ENCODE assay signal across 10 mouse cellular contexts in the genomic region with DNA sequence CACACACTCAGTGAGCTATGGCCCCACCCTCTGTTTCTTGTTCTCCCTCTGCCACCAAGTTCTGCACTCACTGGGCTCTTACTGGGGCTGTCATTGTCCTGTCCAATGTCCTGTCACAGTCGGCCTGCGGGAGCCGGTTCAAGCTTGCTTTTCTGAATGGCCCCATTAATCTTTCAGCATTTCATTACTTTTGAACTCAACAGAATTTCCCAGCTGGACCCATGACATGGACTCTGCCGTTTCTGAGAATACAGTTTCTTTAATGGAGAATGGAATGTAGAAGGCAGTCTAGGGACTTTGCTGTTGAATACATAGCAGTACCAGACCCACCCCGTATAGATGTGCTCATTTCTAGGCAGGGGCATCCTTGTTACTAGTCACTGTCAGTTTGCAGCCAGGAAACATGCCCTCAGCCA. TPM values are rescaled to one million over a fixed set of nuclear protein-coding genes. Genes with fewer than 3 reads are reported as not detected.
DNase-seq lines count a peak whose midpoint lies in the region; ATAC-seq lines count a peak whose summit lies in the region.
"Had no signal": no experiment of that assay in that cellular context is flagged by ENCODE, and none has a peak within 500 bp of the region (broad histone marks: within the 10 kb centered on the region; RNA-seq: fewer than 3 reads in every experiment).

No protein-coding gene starts in this region.

- H3K4me3 ChIP-seq in kidney, embryonic 16.5 days (ENCODE audit: low read length), result no peak overlapping the region
- H3K4me3 ChIP-seq in neural tube, embryonic 14.5 days (ENCODE audit: low read depth, low read length), result no peak overlapping the region
- no peak overlapping the region for H3K4me3 ChIP-seq in liver, embryonic 11.5 days (ENCODE audit: low read depth, low read length)
- H3K4me3 ChIP-seq: erythroblast, embryonic 14.5 days; heart, embryonic 12.5 days had no signal

- ATAC-seq in kidney, embryonic 16.5 days (ENCODE audit: low FRiP score, low TSS enrichment), result peak; percentile 79
- ATAC-seq in neural tube, embryonic 14.5 days (ENCODE audit: low read depth), result peak; percentile 50; the same call in 1 of the 2 replicates
- no peak for ATAC-seq in liver, embryonic 11.5 days (replicated peaks; ENCODE audit: low FRiP score)

- WGBS in kidney, embryonic 16.5 days, result 17% methylated on average over 5 of the region's 5 CpGs
- 7% methylated on average over 5 of the region's 5 CpGs for WGBS in neural tube, embryonic 14.5 days
- WGBS in liver, embryonic 11.5 days, result 77% methylated on average over 5 of the region's 5 CpGs

- H3K9me3 ChIP-seq in kidney, embryonic 16.5 days (ENCODE audit: low read length), result no peaks in the 10 kb centered on the region
- no peaks in the 10 kb centered on the region for H3K9me3 ChIP-seq in neural tube, embryonic 14.5 days (ENCODE audit: control insufficient read depth, low read length)
- no peaks in the 10 kb centered on the region for H3K9me3 ChIP-seq in liver, embryonic 11.5 days (ENCODE audit: control insufficient read depth, low read length)
- H3K9me3 ChIP-seq: heart, embryonic 12.5 days had no signal

- H3K4me2 ChIP-seq in kidney, embryonic 16.5 days (replicated peaks; ENCODE audit: low read depth, low read length), result no peak overlapping the region
- no peak overlapping the region for H3K4me2 ChIP-seq in neural tube, embryonic 14.5 days (ENCODE audit: low read depth, low read length)
- no peak overlapping the region for H3K4me2 ChIP-seq in liver, embryonic 11.5 days
- H3K4me2 ChIP-seq: heart, embryonic 12.5 days had no signal

- no peaks in the 10 kb centered on the region for H3K36me3 ChIP-seq in kidney, embryonic 16.5 days (ENCODE audit: insufficient read depth, low read length)
- H3K36me3 ChIP-seq in neural tube, embryonic 14.5 days (ENCODE audit: control insufficient read depth, insufficient read depth, low read length), result no peaks in the 10 kb centered on the region
- H3K36me3 ChIP-seq in liver, embryonic 11.5 days (ENCODE audit: control insufficient read depth, insufficient read depth, low read length), result no peaks in the 10 kb centered on the region
- H3K36me3 ChIP-seq: heart, embryonic 12.5 days had no signal

- peak; percentile 5 for DNase-seq in cerebellum, adult 9-10 months
- no peak for DNase-seq in cerebellum, adult 11 months
- DNase-seq in right cerebral cortex, postnatal 10 days (ENCODE audit: low spot score in 2 of 2), result peak; percentile 38 to 39
- DNase-seq in right cerebral cortex, adult 18-20 months, result no peak
- no peak for DNase-seq in liver, embryonic 11.5 days (ENCODE audit: low spot score)
- no peak for DNase-seq in urinary bladder, adult 2 months (ENCODE audit: low spot score)

- no peak overlapping the region for H3K9ac ChIP-seq in kidney, embryonic 16.5 days (replicated peaks; ENCODE audit: low read length)
- no peak overlapping the region for H3K9ac ChIP-seq in neural tube, embryonic 14.5 days (replicated peaks; ENCODE audit: low read depth, low read length)
- no peak overlapping the region for H3K9ac ChIP-seq in liver, embryonic 11.5 days (ENCODE audit: low read depth, low read length)
- H3K9ac ChIP-seq: heart, embryonic 12.5 days had no signal

- H3K27ac ChIP-seq in kidney, embryonic 16.5 days (ENCODE audit: low read length), result peak overlapping the region; percentile 82
- H3K27ac ChIP-seq in neural tube, embryonic 14.5 days (ENCODE audit: low read depth, low read length), result no peak overlapping the region
- no peak overlapping the region for H3K27ac ChIP-seq in liver, embryonic 11.5 days (ENCODE audit: low read depth, low read length)

- H3K27me3 ChIP-seq in kidney, embryonic 16.5 days (ENCODE audit: insufficient read depth, low read length), result no peaks in the 10 kb centered on the region
- no peaks in the 10 kb centered on the region for H3K27me3 ChIP-seq in neural tube, embryonic 14.5 days (ENCODE audit: control insufficient read depth, insufficient read depth, low read length)
- no peaks in the 10 kb centered on the region for H3K27me3 ChIP-seq in liver, embryonic 11.5 days (replicated peaks; ENCODE audit: control insufficient read depth, insufficient read depth, low read length)
- H3K27me3 ChIP-seq: heart, embryonic 12.5 days had no signal

- peaks cover 33% of the 10 kb centered on the region for H3K4me1 ChIP-seq in kidney, embryonic 16.5 days (ENCODE audit: insufficient read depth, low read length)
- H3K4me1 ChIP-seq in neural tube, embryonic 14.5 days (ENCODE audit: control insufficient read depth, insufficient read depth, low read length), result peaks cover 17% of the 10 kb centered on the region
- H3K4me1 ChIP-seq in liver, embryonic 11.5 days (replicated peaks; ENCODE audit: control insufficient read depth, insufficient read depth, low read length), result no peaks in the 10 kb centered on the region

RNA-seq across cellular contexts. Expression of gene 1110032F04Rik, which starts 47.5 kb away (rescaled TPM):
- polyA plus RNA-seq in kidney, embryonic 16.5 days (2015; fragmentation: Nextera tagmentation; extraction: Ambion mirVana), result 4.0 and 5.0 TPM in 2 replicates
- 4.9 and 5.3 TPM in 2 replicates for polyA plus RNA-seq in neural tube, embryonic 14.5 days (2014; fragmentation: Nextera tagmentation; extraction: Ambion mirVana)
- 3.2 and 3.8 TPM in 2 replicates for polyA plus RNA-seq in liver, embryonic 11.5 days (2014; fragmentation: Nextera tagmentation; extraction: Ambion mirVana)
- 0.19 and 0.28 TPM in 2 replicates for polyA plus RNA-seq in urinary bladder, adult 2 months (2012; rRNA removed)

Comparison
In these comparisons a context has a peak if more than half of its experiments do, and no peak if none do; other contexts are left out.
1. DNase-seq: peak in cerebellum, adult 9-10 months (single experiment) and right cerebral cortex, postnatal 10 days (2 of 2); none in cerebellum, adult 11 months (single experiment), right cerebral cortex, adult 18-20 months (single experiment), liver, embryonic 11.5 days (single experiment) and urinary bladder, adult 2 months (single experiment).